Comparison of ENCODE assay signal across 8 mouse cellular contexts in genomic region chr4:45965737-45966447, GRCm38 (mm10). TPM values are rescaled to one million over a fixed set of nuclear protein-coding genes. Genes with fewer than 3 reads are reported as not detected.
DNase-seq lines count a peak whose midpoint lies in the region; ATAC-seq and TF ChIP-seq lines count a peak whose summit lies in the region.

No protein-coding gene starts in this region.

- 0 out of 2 replicates have a peak overlapping the region, but pooled peaks have one; percentile 8 for H3K4me2 ChIP-seq in embryonic facial prominence, embryonic 14.5 days (ENCODE audit: low read depth, low read length)
- H3K4me2 ChIP-seq in intestine, embryonic 14.5 days (ENCODE audit: low read length) = peak overlapping the region; percentile 12
- H3K4me2 ChIP-seq in liver, embryonic 13.5 days = peak overlapping the region; percentile 31

- peaks cover 13% of the 10 kb centered on the region for H3K79me3 ChIP-seq in C2C12 (ENCODE audit: low read depth)

- H3K4me1 ChIP-seq in embryonic facial prominence, embryonic 14.5 days (ENCODE audit: control insufficient read depth, insufficient read depth, low read length) = no peaks in the 10 kb centered on the region
- peaks cover 8% of the 10 kb centered on the region for H3K4me1 ChIP-seq in intestine, embryonic 14.5 days (replicated peaks; ENCODE audit: control insufficient read depth, insufficient read depth, low read length)
- H3K4me1 ChIP-seq in liver, embryonic 13.5 days (replicated peaks) = peaks cover 45% of the 10 kb centered on the region

- H3K27me3 ChIP-seq in C2C12 (ENCODE audit: control insufficient read depth, insufficient read depth, insufficient read length) = no peaks in the 10 kb centered on the region
- no peaks in the 10 kb centered on the region; the same call in 1 of the 2 replicates for H3K27me3 ChIP-seq in embryonic facial prominence, embryonic 14.5 days (replicated peaks; ENCODE audit: control insufficient read depth, insufficient read depth, low read length)
- H3K27me3 ChIP-seq in intestine, embryonic 14.5 days (replicated peaks; ENCODE audit: control insufficient read depth, insufficient read depth, low read length) = no peaks in the 10 kb centered on the region
- H3K27me3 ChIP-seq in liver, embryonic 13.5 days = peaks cover 9% of the 10 kb centered on the region

- H3K36me3 ChIP-seq in C2C12 (ENCODE audit: control insufficient read depth, insufficient read depth) = no peaks in the 10 kb centered on the region
- H3K36me3 ChIP-seq in embryonic facial prominence, embryonic 14.5 days (ENCODE audit: control insufficient read depth, insufficient read depth, low read length) = no peaks in the 10 kb centered on the region
- no peaks in the 10 kb centered on the region for H3K36me3 ChIP-seq in intestine, embryonic 14.5 days (ENCODE audit: control insufficient read depth, insufficient read depth, low read length)
- H3K36me3 ChIP-seq in liver, embryonic 13.5 days = no peaks in the 10 kb centered on the region

- TF ChIP-seq CTCF in C2C12 (IDR thresholded peaks at IDR 0.05; ENCODE audit: control insufficient read depth, insufficient read depth, insufficient read length) = no peak

- peak; percentile 51 for DNase-seq in embryonic facial prominence, embryonic 14.5 days (ENCODE audit: low spot score)
- DNase-seq in intestine, embryonic 14.5 days (ENCODE audit: low spot score) = peak; percentile 70
- no peak for DNase-seq in liver, embryonic 13.5 days
- peak; percentile 23 to 61 for DNase-seq in urinary bladder, postnatal 36 days (ENCODE audit: low spot score in 2 of 2)
- no peak for DNase-seq in right cerebral cortex, postnatal 10 days (ENCODE audit: low spot score in 2 of 2)
- DNase-seq in thymus, adult 18-20 months = no peak
- no peak for DNase-seq in spleen, adult 12 weeks (ENCODE audit: low spot score)

- peak overlapping the region; percentile 49 for H3ac ChIP-seq in C2C12 (ENCODE audit: control insufficient read depth, insufficient read length, low read depth)

- peak overlapping the region; percentile 25 for H3K4me3 ChIP-seq in C2C12 (ENCODE audit: insufficient read depth, poor library complexity, severe bottlenecking)
- H3K4me3 ChIP-seq in embryonic facial prominence, embryonic 14.5 days (ENCODE audit: low read depth, low read length) = no peak overlapping the region
- H3K4me3 ChIP-seq in intestine, embryonic 14.5 days (ENCODE audit: low read depth, low read length) = no peak overlapping the region
- no peak overlapping the region for H3K4me3 ChIP-seq in liver, embryonic 13.5 days (replicated peaks)

- no peaks in the 10 kb centered on the region for H3K9me3 ChIP-seq in embryonic facial prominence, embryonic 14.5 days (ENCODE audit: control insufficient read depth, low read length)
- H3K9me3 ChIP-seq in intestine, embryonic 14.5 days (ENCODE audit: control insufficient read depth, low read length) = no peaks in the 10 kb centered on the region
- H3K9me3 ChIP-seq in liver, embryonic 13.5 days (replicated peaks) = no peaks in the 10 kb centered on the region

- no peak overlapping the region for H3K9ac ChIP-seq in embryonic facial prominence, embryonic 14.5 days (ENCODE audit: low read depth, low read length)
- H3K9ac ChIP-seq in intestine, embryonic 14.5 days (ENCODE audit: low read length) = no peak overlapping the region
- H3K9ac ChIP-seq in liver, embryonic 13.5 days = no peak overlapping the region

- 29% methylated on average over 13 of the region's 13 CpGs for WGBS in embryonic facial prominence, embryonic 14.5 days
- WGBS in intestine, embryonic 14.5 days = 28% methylated on average over 13 of the region's 13 CpGs
- WGBS in liver, embryonic 13.5 days (ENCODE audit: insufficient replicate concordance) = 26% methylated on average over 13 of the region's 13 CpGs

- ATAC-seq in embryonic facial prominence, embryonic 14.5 days (ENCODE audit: low read depth) = 0 out of 2 replicates have a peak, but pooled peaks have one; percentile 53
- ATAC-seq in intestine, embryonic 14.5 days (replicated peaks; ENCODE audit: low FRiP score, low TSS enrichment, low read depth) = peak; percentile 77
- no peak for ATAC-seq in liver, embryonic 13.5 days (ENCODE audit: low read depth)

- H3K27ac ChIP-seq in embryonic facial prominence, embryonic 14.5 days (replicated peaks; ENCODE audit: low read depth, low read length) = no peak overlapping the region
- H3K27ac ChIP-seq in intestine, embryonic 14.5 days (ENCODE audit: low read depth) = peak overlapping the region; percentile 65; the same call in 1 of the 2 replicates
- peak overlapping the region; percentile 31 for H3K27ac ChIP-seq in liver, embryonic 13.5 days

- peaks cover 36% of the 10 kb centered on the region for H3K79me2 ChIP-seq in C2C12 (ENCODE audit: control insufficient read depth, insufficient read depth)

TF ChIP-seq in C2C12, 6 proteins besides CTCF, POLR2A, EP300 and RAD21:
- TF ChIP-seq CEBPB (IDR thresholded peaks at IDR 0.05; ENCODE audit: low read depth) (no peak), FOSL1 (IDR thresholded peaks at IDR 0.05; ENCODE audit: insufficient read depth, low read length, poor library complexity, severe bottlenecking) (no peak), MYOG (IDR thresholded peaks at IDR 0.05; ENCODE audit: control insufficient read depth, extremely low read depth, insufficient read length) (no peak), MAX (IDR thresholded peaks at IDR 0.05) (no peak), USF1 (IDR thresholded peaks at IDR 0.05; ENCODE audit: low read depth) (no peak), MYOD1 (IDR thresholded peaks at IDR 0.05; ENCODE audit: control insufficient read depth, insufficient read length, low read depth) (no peak)

RNA-seq across cellular contexts. Expression of gene Tdrd7, which starts 0.8 kb away (rescaled TPM):
- 18.0 TPM for polyA plus RNA-seq in C2C12 (2012; fragmentation: generic; extraction: Trizol)
- 15.2 and 16.1 TPM in 2 replicates for polyA plus RNA-seq in embryonic facial prominence, embryonic 14.5 days (2014; fragmentation: Nextera tagmentation; extraction: Ambion mirVana)
- polyA plus RNA-seq in intestine, embryonic 14.5 days (2014; fragmentation: Nextera tagmentation; extraction: Ambion mirVana) = 16.5 and 20.2 TPM in 2 replicates
- polyA plus RNA-seq in liver, embryonic 13.5 days (2015; fragmentation: Nextera tagmentation; extraction: Ambion mirVana) = 5.4 and 8.7 TPM in 2 replicates

Comparison
In these comparisons a context has a peak if more than half of its experiments do, and no peak if none do; other contexts are left out.
1. DNase-seq: peak in embryonic facial prominence, embryonic 14.5 days (single experiment), intestine, embryonic 14.5 days (single experiment) and urinary bladder, postnatal 36 days (2 of 2); none in liver, embryonic 13.5 days (single experiment), right cerebral cortex, postnatal 10 days (0 of 2), thymus, adult 18-20 months (0 of 2) and spleen, adult 12 weeks (single experiment).
2. Peak in every context shown above with its lines, with median percentiles within 50 percentile points of each other: H3K4me2 ChIP-seq.